Mouse (Mus musculus): ENCODE data around the gene BC030870. TPM values are rescaled to one million over a fixed set of nuclear protein-coding genes. Genes with fewer than 3 reads are reported as not detected.

BC030870 gene
- polyA plus RNA-seq, 1 experiment from 2014 or later: not detected

DNA sequence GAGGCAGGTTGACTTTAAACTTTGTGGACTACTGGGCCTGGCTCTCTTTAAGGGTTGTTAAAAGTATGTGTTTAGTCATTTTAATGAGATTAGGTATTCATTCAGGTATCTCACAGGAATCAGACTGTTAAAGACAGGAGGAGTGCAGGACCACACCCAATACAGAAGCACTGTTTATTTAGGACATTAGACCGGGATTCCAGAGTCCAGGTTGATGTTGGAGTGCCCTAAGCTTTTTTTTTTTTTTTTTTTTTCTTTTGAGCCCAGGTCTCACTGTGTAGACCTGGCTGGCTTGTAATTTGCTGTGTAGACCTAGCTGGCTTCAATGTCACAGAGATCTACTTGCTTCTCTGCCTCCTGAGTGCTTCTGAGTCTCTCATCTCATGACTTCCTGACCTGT, 3.3 kb downstream of the BC030870 start:
- H3K27me3 ChIP-seq (ENCODE audit: control insufficient read depth, insufficient read depth, low read length): no peaks in the 10 kb centered on the region
- H3K9me3 ChIP-seq (replicated peaks; ENCODE audit: control insufficient read depth, low read length): no peaks in the 10 kb centered on the region
- H3K4me3 ChIP-seq (ENCODE audit: low read depth, low read length): no peak overlapping the region
- H3K36me3 ChIP-seq (ENCODE audit: control insufficient read depth, insufficient read depth, low read length): no peaks in the 10 kb centered on the region
- ATAC-seq (replicated peaks; ENCODE audit: insufficient number of reproducible peaks, low FRiP score, low TSS enrichment): no peak
- no peak overlapping the region for H3K4me2 ChIP-seq
- H3K4me1 ChIP-seq (ENCODE audit: control insufficient read depth, insufficient read depth, low read length): no peaks in the 10 kb centered on the region
- H3K27ac ChIP-seq (ENCODE audit: low read depth, low read length): no peak overlapping the region
- 59% methylated on average over 1 of the region's 1 CpGs for WGBS (ENCODE audit: insufficient replicate concordance)
- no peak overlapping the region for H3K9ac ChIP-seq (ENCODE audit: low read depth, low read length)

DNA sequence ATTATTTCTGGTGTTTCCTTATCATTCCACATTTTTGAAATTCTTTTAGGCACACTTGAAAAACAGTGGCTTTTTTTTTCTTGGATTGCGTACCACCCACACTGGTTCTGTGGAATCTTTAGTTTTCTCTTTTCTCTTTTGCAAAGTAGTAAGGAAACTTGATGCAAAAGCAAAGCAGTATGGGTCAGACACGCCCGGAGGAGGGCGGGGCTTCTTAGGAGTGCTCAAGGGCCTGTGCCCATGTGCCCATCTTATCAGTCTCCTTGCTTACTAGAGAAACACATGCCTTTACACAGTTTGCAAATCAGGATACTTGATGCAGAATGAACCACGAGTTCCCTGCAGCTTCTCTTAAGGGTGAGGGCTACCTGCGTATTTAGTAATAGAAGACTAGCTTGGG, 17.3 kb downstream of the BC030870 start:
- Histone ChIP-seq H3K4me3 (ENCODE audit: low read depth, low read length) (no peak overlapping the region), H3K9me3 (replicated peaks; ENCODE audit: control insufficient read depth, low read length) (no peaks in the 10 kb centered on the region), H3K9ac (ENCODE audit: low read depth, low read length) (no peak overlapping the region), H3K27me3 (ENCODE audit: control insufficient read depth, insufficient read depth, low read length) (no peaks in the 10 kb centered on the region), H3K27ac (ENCODE audit: low read depth, low read length) (no peak overlapping the region), H3K4me1 (ENCODE audit: control insufficient read depth, insufficient read depth, low read length) (no peaks in the 10 kb centered on the region), H3K4me2 (no peak overlapping the region), H3K36me3 (ENCODE audit: control insufficient read depth, insufficient read depth, low read length) (no peaks in the 10 kb centered on the region)
- WGBS (ENCODE audit: insufficient replicate concordance): 70% methylated on average over 6 of the region's 6 CpGs
- ATAC-seq (replicated peaks; ENCODE audit: insufficient number of reproducible peaks, low FRiP score, low TSS enrichment): no peak

DNA sequence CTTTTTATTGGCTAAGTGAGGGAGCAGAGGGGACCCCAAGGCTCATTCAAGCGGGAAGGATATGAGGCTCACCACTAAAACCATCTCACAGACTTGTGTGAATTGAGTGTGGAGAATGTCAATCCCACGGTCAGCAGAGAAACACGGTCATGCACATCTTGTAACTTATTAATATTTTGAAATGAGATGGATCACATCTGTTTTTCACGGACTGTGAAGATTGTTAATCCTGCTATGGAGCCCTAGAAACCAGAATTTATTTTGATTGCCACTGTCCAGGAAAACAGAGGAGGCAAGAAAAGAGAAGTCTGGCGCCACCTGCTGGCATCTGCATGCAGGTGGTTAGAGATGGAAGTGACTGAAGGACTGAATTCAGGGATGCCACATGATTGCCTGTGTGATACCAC, 19.1 kb downstream of the BC030870 start:
- H3K4me3 ChIP-seq (ENCODE audit: low read depth, low read length): no peak overlapping the region
- ATAC-seq (replicated peaks; ENCODE audit: insufficient number of reproducible peaks, low FRiP score, low TSS enrichment): no peak
- no peaks in the 10 kb centered on the region for H3K9me3 ChIP-seq (replicated peaks; ENCODE audit: control insufficient read depth, low read length)
- no peaks in the 10 kb centered on the region for H3K4me1 ChIP-seq (ENCODE audit: control insufficient read depth, insufficient read depth, low read length)
- WGBS (ENCODE audit: insufficient replicate concordance): 40% methylated on average over 5 of the region's 5 CpGs
- no peak overlapping the region for H3K9ac ChIP-seq (ENCODE audit: low read depth, low read length)
- H3K27ac ChIP-seq (ENCODE audit: low read depth, low read length): no peak overlapping the region
- no peaks in the 10 kb centered on the region for H3K27me3 ChIP-seq (ENCODE audit: control insufficient read depth, insufficient read depth, low read length)
- H3K36me3 ChIP-seq (ENCODE audit: control insufficient read depth, insufficient read depth, low read length): no peaks in the 10 kb centered on the region
- no peak overlapping the region for H3K4me2 ChIP-seq

- Histone ChIP-seq H3K9me3 (replicated peaks; ENCODE audit: control insufficient read depth, low read length) (no peaks in the 10 kb centered on the region), H3K4me1 (ENCODE audit: control insufficient read depth, insufficient read depth, low read length) (no peaks in the 10 kb centered on the region), H3K27ac (ENCODE audit: low read depth, low read length) (no peak overlapping the region), H3K27me3 (ENCODE audit: control insufficient read depth, insufficient read depth, low read length) (no peaks in the 10 kb centered on the region), H3K9ac (ENCODE audit: low read depth, low read length) (no peak overlapping the region), H3K36me3 (ENCODE audit: control insufficient read depth, insufficient read depth, low read length) (no peaks in the 10 kb centered on the region), H3K4me3 (ENCODE audit: low read depth, low read length) (no peak overlapping the region), H3K4me2 (no peak overlapping the region)
- ATAC-seq (replicated peaks; ENCODE audit: insufficient number of reproducible peaks, low FRiP score, low TSS enrichment): no peak
- WGBS (ENCODE audit: insufficient replicate concordance): 71% methylated on average over 6 of the region's 6 CpGs
These were observed 20.4 kb downstream of the BC030870 start for GRCm38 (mm10) chr8:65108936-65109335.

- no peak overlapping the region for H3K4me2 ChIP-seq
- no peaks in the 10 kb centered on the region for H3K9me3 ChIP-seq (replicated peaks; ENCODE audit: control insufficient read depth, low read length)
- no peak overlapping the region for H3K4me3 ChIP-seq (ENCODE audit: low read depth, low read length)
- H3K27me3 ChIP-seq (ENCODE audit: control insufficient read depth, insufficient read depth, low read length): no peaks in the 10 kb centered on the region
- ATAC-seq (replicated peaks; ENCODE audit: insufficient number of reproducible peaks, low FRiP score, low TSS enrichment): no peak
- WGBS (ENCODE audit: insufficient replicate concordance): 91% methylated on average over 25 of the region's 25 CpGs
- H3K36me3 ChIP-seq (ENCODE audit: control insufficient read depth, insufficient read depth, low read length): no peaks in the 10 kb centered on the region
- H3K4me1 ChIP-seq (ENCODE audit: control insufficient read depth, insufficient read depth, low read length): no peaks in the 10 kb centered on the region
- H3K9ac ChIP-seq (ENCODE audit: low read depth, low read length): no peak overlapping the region
- no peak overlapping the region for H3K27ac ChIP-seq (ENCODE audit: low read depth, low read length)
These were observed 21.2 kb downstream of the BC030870 start for GRCm38 (mm10) chr8:65107936-65108718.

GRCm38 (mm10) chr8:65104041-65104440, 25.3 kb downstream of the BC030870 start:
- no peaks in the 10 kb centered on the region for H3K36me3 ChIP-seq (ENCODE audit: control insufficient read depth, insufficient read depth, low read length)
- H3K27ac ChIP-seq (ENCODE audit: low read depth, low read length): no peak overlapping the region
- no peaks in the 10 kb centered on the region for H3K27me3 ChIP-seq (ENCODE audit: control insufficient read depth, insufficient read depth, low read length)
- no peak overlapping the region for H3K4me2 ChIP-seq
- no peaks in the 10 kb centered on the region for H3K9me3 ChIP-seq (replicated peaks; ENCODE audit: control insufficient read depth, low read length)
- ATAC-seq (replicated peaks; ENCODE audit: insufficient number of reproducible peaks, low FRiP score, low TSS enrichment): no peak
- no peak overlapping the region for H3K4me3 ChIP-seq (ENCODE audit: low read depth, low read length)
- no peaks in the 10 kb centered on the region for H3K4me1 ChIP-seq (ENCODE audit: control insufficient read depth, insufficient read depth, low read length)
- whole genome bisulfite sequencing (ENCODE audit: insufficient replicate concordance): 56% methylated on average over 4 of the region's 4 CpGs
- H3K9ac ChIP-seq (ENCODE audit: low read depth, low read length): no peak overlapping the region

DNA sequence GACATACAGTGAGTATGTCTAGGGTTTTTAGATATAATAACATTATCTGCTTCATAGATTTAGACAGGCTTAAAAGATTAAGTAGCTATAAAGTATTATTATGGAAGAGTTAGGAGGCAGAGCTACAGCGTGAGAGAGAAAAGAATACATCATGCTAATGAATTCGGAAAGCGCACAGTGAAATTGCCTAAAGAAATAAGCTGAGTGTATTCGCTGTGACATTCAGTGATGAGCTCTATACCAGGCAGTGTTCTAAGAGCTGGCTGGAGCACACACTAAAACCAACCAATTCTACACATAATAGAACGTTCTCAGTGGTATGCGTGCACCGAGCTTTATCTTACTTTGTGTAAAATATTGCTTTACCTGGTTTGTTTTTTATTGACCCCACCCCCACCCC, 25.7 kb downstream of the BC030870 start:
- H3K4me1 ChIP-seq (ENCODE audit: control insufficient read depth, insufficient read depth, low read length): no peaks in the 10 kb centered on the region
- no peak overlapping the region for H3K9ac ChIP-seq (ENCODE audit: low read depth, low read length)
- H3K4me2 ChIP-seq: no peak overlapping the region
- H3K27me3 ChIP-seq (ENCODE audit: control insufficient read depth, insufficient read depth, low read length): no peaks in the 10 kb centered on the region
- H3K9me3 ChIP-seq (replicated peaks; ENCODE audit: control insufficient read depth, low read length): no peaks in the 10 kb centered on the region
- no peak for ATAC-seq (replicated peaks; ENCODE audit: insufficient number of reproducible peaks, low FRiP score, low TSS enrichment)
- no peak overlapping the region for H3K4me3 ChIP-seq (ENCODE audit: low read depth, low read length)
- no peaks in the 10 kb centered on the region for H3K36me3 ChIP-seq (ENCODE audit: control insufficient read depth, insufficient read depth, low read length)
- no peak overlapping the region for H3K27ac ChIP-seq (ENCODE audit: low read depth, low read length)
- WGBS (ENCODE audit: insufficient replicate concordance): 89% methylated on average over 7 of the region's 7 CpGs

DNA sequence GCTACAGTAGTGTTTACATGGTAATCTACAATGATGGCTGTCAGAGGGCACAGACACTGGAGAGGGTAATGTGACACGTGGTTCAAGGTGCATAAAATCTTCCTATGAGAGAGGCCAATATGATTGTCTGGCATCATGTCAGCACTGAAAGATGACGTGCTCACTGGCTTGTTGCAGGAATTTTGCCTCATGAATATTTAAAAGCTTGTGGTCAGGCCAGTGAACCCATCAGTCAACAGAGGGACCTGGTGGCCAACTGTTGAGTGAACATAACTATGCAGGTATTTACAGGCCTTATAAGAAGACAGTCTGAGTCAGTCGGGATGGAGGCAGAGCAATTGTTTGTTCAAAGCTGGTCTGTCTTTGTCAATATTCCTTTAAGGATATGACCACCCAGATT, 29.6 kb downstream of the BC030870 start:
- 72% methylated on average over 3 of the region's 3 CpGs for WGBS (ENCODE audit: insufficient replicate concordance)
- H3K27me3 ChIP-seq (ENCODE audit: control insufficient read depth, insufficient read depth, low read length): no peaks in the 10 kb centered on the region
- no peak overlapping the region for H3K27ac ChIP-seq (ENCODE audit: low read depth, low read length)

DNA sequence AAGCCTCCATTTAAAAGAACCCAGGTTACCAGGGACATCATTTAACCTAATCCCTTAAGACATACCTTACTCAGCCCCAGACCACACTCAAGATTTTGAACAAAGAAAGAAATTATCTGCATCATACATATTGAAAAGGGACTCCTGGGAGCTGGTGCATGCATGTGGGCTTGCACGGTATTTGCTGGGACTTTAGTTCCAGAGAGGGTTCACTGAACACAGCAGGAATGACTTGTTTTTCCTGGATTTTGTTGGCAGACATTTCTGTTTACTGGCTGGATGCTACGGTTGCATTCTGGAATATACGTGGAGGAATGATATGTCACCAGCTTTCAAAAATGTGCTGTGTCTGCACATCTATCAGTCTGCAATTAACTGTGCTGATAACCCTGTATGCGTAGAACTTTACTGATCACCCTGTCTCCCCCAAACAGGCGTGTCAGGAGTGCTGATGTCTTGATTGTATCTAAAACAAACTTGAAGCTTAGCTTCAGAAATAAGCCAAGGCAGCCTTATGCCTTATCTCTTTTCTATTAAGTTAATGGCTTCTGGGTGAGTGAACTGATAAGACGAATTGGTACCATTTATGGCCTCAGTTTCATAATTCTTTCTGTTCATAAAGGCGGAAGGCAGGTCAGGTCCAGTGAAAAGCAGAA, 31.5 kb downstream of the BC030870 start:
- Histone ChIP-seq H3K27me3 (ENCODE audit: control insufficient read depth, insufficient read depth, low read length) (no peaks in the 10 kb centered on the region), H3K9me3 (replicated peaks; ENCODE audit: control insufficient read depth, low read length) (no peaks in the 10 kb centered on the region), H3K36me3 (ENCODE audit: control insufficient read depth, insufficient read depth, low read length) (no peaks in the 10 kb centered on the region), H3K4me3 (ENCODE audit: low read depth, low read length) (no peak overlapping the region), H3K27ac (ENCODE audit: low read depth, low read length) (no peak overlapping the region), H3K9ac (ENCODE audit: low read depth, low read length) (no peak overlapping the region), H3K4me2 (no peak overlapping the region), H3K4me1 (ENCODE audit: control insufficient read depth, insufficient read depth, low read length) (no peaks in the 10 kb centered on the region)
- ATAC-seq (replicated peaks; ENCODE audit: insufficient number of reproducible peaks, low FRiP score, low TSS enrichment): no peak
- WGBS (ENCODE audit: insufficient replicate concordance): 40% methylated on average over 7 of the region's 7 CpGs

More for the DNA sequence above, 29.6 kb downstream of the BC030870 start:
- no peak for ATAC-seq (replicated peaks; ENCODE audit: insufficient number of reproducible peaks, low FRiP score, low TSS enrichment)
- Histone ChIP-seq H3K4me1 (ENCODE audit: control insufficient read depth, insufficient read depth, low read length) (no peaks in the 10 kb centered on the region), H3K36me3 (ENCODE audit: control insufficient read depth, insufficient read depth, low read length) (no peaks in the 10 kb centered on the region), H3K9ac (ENCODE audit: low read depth, low read length) (no peak overlapping the region), H3K4me3 (ENCODE audit: low read depth, low read length) (no peak overlapping the region), H3K9me3 (replicated peaks; ENCODE audit: control insufficient read depth, low read length) (no peaks in the 10 kb centered on the region), H3K4me2 (no peak overlapping the region)
